Mouse (Mus musculus): ENCODE measurements at regions not wholly inside any gene's neighbourhood (a gene's known extent, or its start where the extent isn't known, plus 50 kb on each side); places are given as distances from the start of the nearest gene placed in this dataset.

DNA sequence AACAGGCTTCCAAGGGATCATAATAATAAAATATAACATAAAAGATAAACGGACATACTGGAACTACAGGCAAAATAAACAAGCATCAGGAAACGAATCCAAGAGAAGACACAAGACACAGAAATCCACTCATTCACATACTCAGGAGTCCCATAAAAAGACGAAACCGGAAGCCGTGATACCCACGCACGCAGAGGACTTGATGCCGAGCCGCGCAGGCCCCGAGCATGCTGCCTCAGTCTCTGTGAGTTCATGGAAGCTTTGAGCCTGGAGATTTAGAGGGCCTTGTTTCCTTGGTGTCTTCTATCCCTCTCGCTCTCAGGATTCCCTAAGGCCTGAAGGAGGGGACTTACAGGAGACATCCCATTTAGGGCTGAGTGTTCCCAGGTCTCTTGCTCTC, 57.3 kb upstream of the Dyrk2 start:
- no peak for TF ChIP-seq CTCF (IDR thresholded peaks at IDR 0.05; ENCODE audit: extremely low read depth, insufficient read length, insufficient replicate concordance, low read depth, low read length)
- no peak for TF ChIP-seq POLR2A (IDR thresholded peaks at IDR 0.05; ENCODE audit: low read depth, low read length)
